Mouse (Mus musculus): ENCODE data around the gene Csf2rb. TPM values are rescaled to one million over a fixed set of nuclear protein-coding genes. Genes with fewer than 3 reads are reported as not detected.
"Not testable (repeated sequence)": the region's sequence is repeated elsewhere in the genome, so short reads cannot be mapped to it uniquely, and the experiment has no call there.

The Csf2rb gene
- 1.5 and 3.3 TPM in 2 replicates for polyA plus RNA-seq (2016; fragmentation: Nextera tagmentation; extraction: Ambion mirVana)

- no peak within 1 kb of the TSS for H3K27ac ChIP-seq
- H3K9me3 ChIP-seq (replicated peaks): no peaks in the 10 kb centered on the region
- WGBS: 80% methylated on average over 11 of the region's 11 CpGs
- H3K36me3 ChIP-seq: no peaks in the 10 kb centered on the region
- no peak within 1 kb of the TSS for H3K4me3 ChIP-seq
- H3K4me1 ChIP-seq: no peaks in the 10 kb centered on the region
- no peaks in the 10 kb centered on the region for H3K27me3 ChIP-seq (ENCODE audit: low read depth, poor library complexity, severe bottlenecking)
- no peak for DNase-seq (ENCODE audit: low spot score)
Observed at GRCm38 (mm10) chr15:78325671-78326339, at the start of gene Csf2rb. Csf2rb (plus strand) TSS chr15:78325752.

DNA sequence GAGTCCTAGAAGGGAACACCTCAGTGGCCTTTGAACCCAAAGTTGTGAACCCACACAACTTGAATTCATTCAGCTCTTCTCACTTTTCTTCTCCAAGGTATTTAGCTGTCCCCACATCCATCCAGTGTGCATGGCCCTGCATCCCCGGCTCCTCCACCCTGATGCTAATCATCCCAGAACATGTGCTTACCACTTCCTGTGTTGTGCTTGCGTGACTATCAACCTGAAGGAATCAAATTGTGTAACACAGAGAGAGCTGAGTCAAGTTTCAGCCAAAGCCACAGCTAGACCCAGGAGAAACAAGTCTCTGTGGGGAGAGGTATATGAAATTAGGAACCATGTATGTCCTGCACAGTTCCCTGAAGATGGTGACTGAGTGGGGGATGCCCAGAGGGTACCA lies 47.2 kb upstream of the Csf2rb start:
- 90% methylated on average over 2 of the region's 2 CpGs for WGBS
- no peaks in the 10 kb centered on the region for H3K9me3 ChIP-seq (replicated peaks)
- H3K4me3 ChIP-seq: no peak overlapping the region
- no peaks in the 10 kb centered on the region for H3K36me3 ChIP-seq
- DNase-seq (ENCODE audit: low spot score): no peak
- H3K27me3 ChIP-seq (ENCODE audit: low read depth, poor library complexity, severe bottlenecking): no peaks in the 10 kb centered on the region
- H3K27ac ChIP-seq: no peak overlapping the region
- H3K4me1 ChIP-seq: 0 out of 2 replicates have a peak, but pooled peaks cover 5% of the 10 kb centered on the region

GRCm38 (mm10) chr15:78287941-78288340 lies 37.6 kb upstream of the Csf2rb start:
- no peak for DNase-seq (ENCODE audit: low spot score)
- Histone ChIP-seq H3K27me3 (ENCODE audit: low read depth, poor library complexity, severe bottlenecking) (no peaks in the 10 kb centered on the region), H3K36me3 (no peaks in the 10 kb centered on the region), H3K9me3 (replicated peaks) (no peaks in the 10 kb centered on the region), H3K4me1 (peaks cover 11% of the 10 kb centered on the region), H3K27ac (peak overlapping the region; percentile 58), H3K4me3 (no peak overlapping the region)
- WGBS: 86% methylated on average over 5 of the region's 5 CpGs

GRCm38 (mm10) chr15:78289775-78290174 lies 35.8 kb upstream of the Csf2rb start:
- not testable (repeated sequence) for H3K36me3 ChIP-seq; H3K27ac ChIP-seq; H3K9me3 ChIP-seq (replicated peaks); H3K4me3 ChIP-seq; H3K27me3 ChIP-seq (ENCODE audit: low read depth, poor library complexity, severe bottlenecking); DNase-seq (ENCODE audit: low spot score)
- peaks cover 20% of the 10 kb centered on the region for H3K4me1 ChIP-seq
- 68% methylated on average over 5 of the region's 5 CpGs for WGBS

GRCm38 (mm10) chr15:78293228-78293627 lies 32.3 kb upstream of the Csf2rb start:
- peaks cover 16% of the 10 kb centered on the region for H3K4me1 ChIP-seq
- WGBS: 25% methylated on average over 2 of the region's 2 CpGs
- 0 out of 2 replicates have a peak overlapping the region, but pooled peaks have one; percentile 70 for H3K27ac ChIP-seq
- not testable (repeated sequence) for H3K9me3 ChIP-seq (replicated peaks); H3K4me3 ChIP-seq; H3K36me3 ChIP-seq; H3K27me3 ChIP-seq (ENCODE audit: low read depth, poor library complexity, severe bottlenecking); DNase-seq (ENCODE audit: low spot score)

GRCm38 (mm10) chr15:78293716-78294115 lies 31.8 kb upstream of the Csf2rb start:
- no peak overlapping the region for H3K4me3 ChIP-seq
- H3K9me3 ChIP-seq (replicated peaks): no peaks in the 10 kb centered on the region
- peaks cover 16% of the 10 kb centered on the region for H3K4me1 ChIP-seq
- H3K36me3 ChIP-seq: no peaks in the 10 kb centered on the region
- H3K27me3 ChIP-seq (ENCODE audit: low read depth, poor library complexity, severe bottlenecking): no peaks in the 10 kb centered on the region
- H3K27ac ChIP-seq: no peak overlapping the region
- DNase-seq (ENCODE audit: low spot score): no peak
- 89% methylated on average over 4 of the region's 4 CpGs for WGBS

DNA sequence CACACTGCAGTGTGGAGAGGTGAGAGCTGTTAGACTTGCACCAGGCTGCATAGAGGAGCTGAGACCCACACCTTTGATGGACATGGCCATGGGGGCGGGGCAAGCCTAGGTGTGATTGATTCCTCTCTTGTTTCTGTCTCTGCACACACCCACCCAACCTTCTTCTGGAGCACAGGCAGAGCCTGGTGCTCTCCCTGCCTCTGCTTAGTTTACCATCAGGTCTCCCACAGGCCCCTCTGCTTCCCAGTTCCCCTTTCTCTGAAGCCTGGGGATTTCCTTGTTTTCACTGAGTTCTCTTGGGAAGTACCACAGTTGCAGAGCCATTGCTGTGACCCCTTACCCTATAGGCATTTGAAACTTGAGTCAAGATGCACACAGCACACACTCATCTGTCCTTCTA lies 27.0 kb upstream of the Csf2rb start:
- no peak for DNase-seq (ENCODE audit: low spot score)
- H3K36me3 ChIP-seq: no peaks in the 10 kb centered on the region
- H3K9me3 ChIP-seq (replicated peaks): no peaks in the 10 kb centered on the region
- H3K4me1 ChIP-seq: peaks cover 2% of the 10 kb centered on the region; the same call in 1 of the 2 replicates
- no peaks in the 10 kb centered on the region for H3K27me3 ChIP-seq (ENCODE audit: low read depth, poor library complexity, severe bottlenecking)
- no peak overlapping the region for H3K27ac ChIP-seq
- WGBS: 91% methylated on average over 1 of the region's 1 CpGs
- no peak overlapping the region for H3K4me3 ChIP-seq

GRCm38 (mm10) chr15:78299641-78300040 lies 25.9 kb upstream of the Csf2rb start:
- no peaks in the 10 kb centered on the region for H3K27me3 ChIP-seq (ENCODE audit: low read depth, poor library complexity, severe bottlenecking)
- H3K4me3 ChIP-seq: no peak overlapping the region
- no peaks in the 10 kb centered on the region for H3K36me3 ChIP-seq
- DNase-seq (ENCODE audit: low spot score): no peak
- no peaks in the 10 kb centered on the region for H3K9me3 ChIP-seq (replicated peaks)
- no peaks in the 10 kb centered on the region for H3K4me1 ChIP-seq
- 80% methylated on average over 3 of the region's 3 CpGs for WGBS
- no peak overlapping the region for H3K27ac ChIP-seq

GRCm38 (mm10) chr15:78300773-78301172 lies 24.8 kb upstream of the Csf2rb start:
- no peaks in the 10 kb centered on the region for H3K27me3 ChIP-seq (ENCODE audit: low read depth, poor library complexity, severe bottlenecking)
- H3K4me1 ChIP-seq: no peaks in the 10 kb centered on the region
- no peak overlapping the region for H3K27ac ChIP-seq
- no peak overlapping the region for H3K4me3 ChIP-seq
- no peak for DNase-seq (ENCODE audit: low spot score)
- no peaks in the 10 kb centered on the region for H3K9me3 ChIP-seq (replicated peaks)
- H3K36me3 ChIP-seq: no peaks in the 10 kb centered on the region

DNA sequence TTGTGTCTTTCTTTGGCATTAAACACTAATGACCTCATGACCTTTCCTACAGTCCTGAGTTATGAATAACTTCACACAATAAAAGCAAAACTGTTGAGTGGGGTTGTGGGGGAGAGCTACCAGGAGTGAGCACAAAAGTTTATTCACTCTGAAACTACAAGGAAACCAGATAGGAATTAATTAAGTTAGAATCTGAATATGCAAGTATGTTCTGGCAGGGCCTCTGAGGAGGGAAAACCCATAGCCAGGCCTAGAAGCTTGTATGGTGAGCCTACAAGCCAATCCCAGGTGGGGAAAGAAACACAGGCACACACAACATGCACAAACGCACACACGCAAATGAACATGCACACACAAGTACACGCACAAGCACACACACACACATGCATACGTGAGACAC lies 22.8 kb upstream of the Csf2rb start:
- Histone ChIP-seq H3K4me1 (no peaks in the 10 kb centered on the region), H3K27me3 (ENCODE audit: low read depth, poor library complexity, severe bottlenecking) (no peaks in the 10 kb centered on the region), H3K4me3 (no peak overlapping the region), H3K36me3 (no peaks in the 10 kb centered on the region), H3K9me3 (replicated peaks) (no peaks in the 10 kb centered on the region), H3K27ac (no peak overlapping the region)
- no peak for DNase-seq (ENCODE audit: low spot score)
- 95% methylated on average over 4 of the region's 4 CpGs for WGBS

- H3K27ac ChIP-seq: no peak overlapping the region
Observed at GRCm38 (mm10) chr15:78303665-78304233, 21.8 kb upstream of the Csf2rb start.

GRCm38 (mm10) chr15:78305341-78305933 lies 20.1 kb upstream of the Csf2rb start, which contains the start of gene Csf2rb2:
Csf2rb2 (minus strand) TSS chr15:78305721.
- Histone ChIP-seq H3K27ac (no peak within 1 kb of the TSS), H3K9me3 (replicated peaks) (no peaks in the 10 kb centered on the region), H3K4me1 (peaks cover 3% of the 10 kb centered on the region; the same call in 1 of the 2 replicates), H3K36me3 (no peaks in the 10 kb centered on the region), H3K27me3 (ENCODE audit: low read depth, poor library complexity, severe bottlenecking) (no peaks in the 10 kb centered on the region), H3K4me3 (no peak within 1 kb of the TSS)
- 84% methylated on average over 10 of the region's 10 CpGs for WGBS
- DNase-seq (ENCODE audit: low spot score): no peak

More at GRCm38 (mm10) chr15:78303665-78304233, 21.8 kb upstream of the Csf2rb start:
- no peaks in the 10 kb centered on the region for H3K27me3 ChIP-seq (ENCODE audit: low read depth, poor library complexity, severe bottlenecking)
- WGBS: 87% methylated on average over 6 of the region's 6 CpGs
- H3K4me3 ChIP-seq: no peak overlapping the region
- H3K36me3 ChIP-seq: no peaks in the 10 kb centered on the region
- no peak for DNase-seq (ENCODE audit: low spot score)
- H3K4me1 ChIP-seq: no peaks in the 10 kb centered on the region
- no peaks in the 10 kb centered on the region for H3K9me3 ChIP-seq (replicated peaks)

- H3K4me3 ChIP-seq: no peak overlapping the region
- no peak for DNase-seq (ENCODE audit: low spot score)
- H3K36me3 ChIP-seq: no peaks in the 10 kb centered on the region
- 17% methylated on average over 5 of the region's 5 CpGs for whole genome bisulfite sequencing
- no peaks in the 10 kb centered on the region for H3K9me3 ChIP-seq (replicated peaks)
- no peak overlapping the region for H3K27ac ChIP-seq
- H3K4me1 ChIP-seq: peaks cover 3% of the 10 kb centered on the region; the same call in 1 of the 2 replicates
- H3K27me3 ChIP-seq (ENCODE audit: low read depth, poor library complexity, severe bottlenecking): no peaks in the 10 kb centered on the region
Observed at GRCm38 (mm10) chr15:78309865-78310264, 15.7 kb upstream of the Csf2rb start.

Measured in limb, embryonic 10.5 days (tissue).